Mouse (Mus musculus) bone marrow, adult 2 months (tissue): Measurements from ENCODE around the gene Hoxc11. TPM values are rescaled to one million over a fixed set of nuclear protein-coding genes. Genes with fewer than 3 reads are reported as not detected.

Experiments
- H3K27ac ChIP-seq: fragments of 200-500 bp; 2 replicates; pipeline ENCODE4 v1.5.1; 2012; ENCODE audit warnings: low read depth, mild to moderate bottlenecking, control low read depth, inconsistent platforms, low read length; ENCODE audit not compliant: control insufficient read depth, poor library complexity, insufficient read depth
- H3K4me1 ChIP-seq: fragments of 200-500 bp; 2 replicates; pipeline ENCODE4 v1.6.1; 2011; ENCODE audit warnings: low read length; ENCODE audit not compliant: control insufficient read depth, insufficient read depth
- H3K4me3 ChIP-seq: fragments of 200-500 bp; replicated peaks from 2 replicates; pipeline ENCODE3; 2011; ENCODE audit warnings: mild to moderate bottlenecking, low read depth, low read length, control low read depth; ENCODE audit not compliant: control insufficient read depth
- CTCF ChIP-seq: fragments of 200-500 bp; IDR thresholded peaks from 2 replicates; pipeline ENCODE4 v1.5.1; 2011; ENCODE audit warnings: low read length, control low read depth; ENCODE audit not compliant: control insufficient read depth, insufficient read depth
- POLR2A ChIP-seq: fragments of 200-500 bp; IDR thresholded peaks from 2 replicates; pipeline ENCODE4 v1.6.1; 2011; ENCODE audit warnings: low read depth, mild to moderate bottlenecking, control low read depth, low read length, borderline replicate concordance; ENCODE audit not compliant: control insufficient read depth
- WGBS: fragments of 180-500 bp; shearing (Covaris S2); methylation state at CpG from one replicate; pipeline ENCODE4 v1.1.7; 2018; 5-methylcytosine and 5-hydroxymethylcytosine counted together
- polyA plus RNA-seq: library from polyadenylated mRNA; stranded (reverse); fragments of >200 nt; gene quantifications from 2 replicates; pipeline ENCODE4 v1.2.4, GENCODE M21; 2011; ENCODE audit warnings: low replicate concordance; ENCODE audit not compliant: missing spikeins, insufficient read depth, insufficient read length

The Hoxc11 gene
- polyA plus RNA-seq = not detected in 2 replicates

DNA sequence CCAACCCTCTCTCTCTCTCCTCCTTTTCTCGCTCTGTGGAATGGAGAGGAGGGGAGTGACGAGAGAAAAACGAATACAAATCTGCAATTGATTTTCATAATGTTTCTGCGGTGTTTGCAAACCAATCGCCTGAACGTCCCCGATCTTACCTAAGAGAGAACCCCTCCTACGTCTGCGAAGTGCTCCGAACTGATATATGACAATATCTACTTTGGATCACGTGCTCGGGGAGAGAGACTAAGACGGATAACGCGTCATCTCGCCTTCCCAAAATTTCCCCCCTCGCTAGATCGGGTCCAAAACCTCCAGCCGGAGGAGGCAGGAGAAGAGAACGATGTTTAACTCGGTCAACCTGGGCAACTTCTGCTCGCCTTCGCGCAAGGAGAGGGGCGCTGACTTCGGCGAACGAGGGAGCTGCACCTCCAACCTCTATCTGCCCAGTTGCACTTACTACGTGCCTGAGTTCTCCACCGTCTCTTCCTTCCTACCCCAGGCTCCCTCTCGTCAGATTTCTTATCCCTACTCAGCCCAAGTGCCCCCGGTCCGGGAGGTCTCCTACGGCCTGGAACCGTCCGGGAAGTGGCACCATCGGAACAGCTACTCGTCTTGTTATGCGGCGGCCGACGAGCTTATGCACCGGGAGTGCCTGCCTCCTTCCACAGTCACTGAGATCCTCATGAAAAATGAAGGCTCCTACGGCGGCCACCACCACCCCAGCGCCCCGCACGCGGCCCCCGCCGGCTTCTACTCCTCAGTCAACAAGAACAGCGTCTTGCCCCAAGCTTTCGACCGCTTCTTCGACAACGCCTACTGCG lies at the start of gene Hoxc11:
Gene Hoxc11, plus strand, starts transcription at position 236 of the 815 bp plus-strand sequence.
- TF ChIP-seq POLR2A = no peak
- no peak for TF ChIP-seq CTCF
- WGBS = 4% methylated on average over 57 of the region's 57 CpGs
- no peak within 1 kb of the TSS; the same call in 1 of the 2 replicates for H3K27ac ChIP-seq
- H3K4me1 ChIP-seq = no peaks in the 10 kb centered on the region
- H3K4me3 ChIP-seq = no peak within 1 kb of the TSS

- Histone ChIP-seq H3K27ac (no peak overlapping the region), H3K4me1 (no peaks in the 10 kb centered on the region), H3K4me3 (no peak overlapping the region)
- WGBS = 66% methylated on average over 1 of the region's 1 CpGs
- TF ChIP-seq CTCF (no peak), POLR2A (no peak)
Measured at GRCm38 (mm10) chr15:102904946-102905345, 49.3 kb upstream of the Hoxc11 start.

GRCm38 (mm10) chr15:102909536-102909935 lies 44.7 kb upstream of the Hoxc11 start:
- Histone ChIP-seq H3K4me1 (no peaks in the 10 kb centered on the region), H3K27ac (no peak overlapping the region), H3K4me3 (no peak overlapping the region)
- TF ChIP-seq POLR2A (no peak), CTCF (no peak)
- 5% methylated on average over 4 of the region's 4 CpGs for WGBS

- TF ChIP-seq CTCF = no peak
- TF ChIP-seq POLR2A = no peak
- H3K4me3 ChIP-seq = no peak overlapping the region
- WGBS = 3% methylated on average over 18 of the region's 18 CpGs
- no peaks in the 10 kb centered on the region for H3K4me1 ChIP-seq
- H3K27ac ChIP-seq = no peak overlapping the region
Measured at GRCm38 (mm10) chr15:102910038-102910437, 44.2 kb upstream of the Hoxc11 start.

GRCm38 (mm10) chr15:102910496-102911095 lies 43.6 kb upstream of the Hoxc11 start:
- Histone ChIP-seq H3K27ac (no peak overlapping the region), H3K4me3 (no peak overlapping the region), H3K4me1 (no peaks in the 10 kb centered on the region)
- no peak for TF ChIP-seq CTCF
- no peak for TF ChIP-seq POLR2A
- WGBS = 4% methylated on average over 22 of the region's 22 CpGs

DNA sequence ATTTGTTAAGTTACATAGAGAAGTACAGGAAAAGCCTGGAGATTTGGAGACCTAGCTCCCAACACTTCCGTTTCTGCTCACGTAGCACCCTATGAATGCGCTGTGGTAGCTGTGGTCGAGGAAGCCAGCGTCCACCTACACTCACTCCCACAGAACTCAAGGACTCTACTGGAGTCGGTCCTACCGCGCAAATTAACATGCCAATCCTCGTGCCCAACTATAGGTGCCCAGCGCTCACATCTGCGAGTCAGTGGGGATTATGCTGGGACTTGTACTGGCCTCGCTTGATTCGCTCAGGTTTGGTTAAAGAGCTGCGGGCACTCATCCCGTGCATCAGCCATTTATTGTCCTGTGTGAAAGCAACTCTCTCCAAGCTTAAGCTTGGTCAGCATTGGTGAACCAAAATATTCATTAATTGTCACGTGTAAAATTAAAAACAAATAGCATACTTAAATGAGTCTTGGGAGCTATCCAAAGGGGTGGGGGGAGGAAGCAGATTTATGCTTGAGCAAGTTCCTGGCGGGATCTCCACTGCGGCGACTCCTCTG lies 41.1 kb upstream of the Hoxc11 start:
- TF ChIP-seq CTCF = no peak
- TF ChIP-seq POLR2A = no peak
- no peak overlapping the region for H3K4me3 ChIP-seq
- H3K27ac ChIP-seq = no peak overlapping the region
- 6% methylated on average over 19 of the region's 19 CpGs for WGBS
- no peaks in the 10 kb centered on the region for H3K4me1 ChIP-seq

DNA sequence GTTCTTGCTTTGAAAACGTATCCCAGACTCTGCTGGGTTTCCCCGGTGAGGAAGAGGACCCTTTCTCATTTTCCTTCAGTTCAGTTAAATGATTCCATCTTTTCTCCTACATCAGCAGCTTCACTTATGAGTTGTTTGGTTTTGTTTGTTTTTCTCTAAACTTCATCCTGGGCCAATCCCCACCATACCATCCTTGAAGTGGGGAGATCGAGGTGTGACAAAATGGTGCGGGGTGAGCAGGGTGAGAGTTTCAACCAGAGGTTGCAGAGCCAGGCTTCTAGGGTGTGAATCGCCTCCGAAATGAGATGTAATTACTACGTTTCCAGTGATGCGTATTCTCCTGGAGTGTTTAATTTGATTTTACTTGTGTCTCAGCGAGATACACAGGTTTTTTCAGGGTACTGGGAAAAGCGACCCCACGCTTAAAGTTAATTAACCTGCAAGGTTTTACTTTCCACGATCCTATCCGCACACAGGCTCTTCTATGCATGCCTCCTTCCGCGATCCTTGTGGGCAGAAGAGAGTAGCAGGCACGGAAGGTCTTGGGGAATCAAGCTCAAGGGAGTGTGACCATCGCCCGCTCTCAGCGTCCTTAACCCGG lies 36.2 kb upstream of the Hoxc11 start:
- no peak for TF ChIP-seq CTCF
- TF ChIP-seq POLR2A = no peak
- Histone ChIP-seq H3K4me1 (no peaks in the 10 kb centered on the region), H3K27ac (no peak overlapping the region), H3K4me3 (no peak overlapping the region)
- WGBS = 8% methylated on average over 20 of the region's 20 CpGs

DNA sequence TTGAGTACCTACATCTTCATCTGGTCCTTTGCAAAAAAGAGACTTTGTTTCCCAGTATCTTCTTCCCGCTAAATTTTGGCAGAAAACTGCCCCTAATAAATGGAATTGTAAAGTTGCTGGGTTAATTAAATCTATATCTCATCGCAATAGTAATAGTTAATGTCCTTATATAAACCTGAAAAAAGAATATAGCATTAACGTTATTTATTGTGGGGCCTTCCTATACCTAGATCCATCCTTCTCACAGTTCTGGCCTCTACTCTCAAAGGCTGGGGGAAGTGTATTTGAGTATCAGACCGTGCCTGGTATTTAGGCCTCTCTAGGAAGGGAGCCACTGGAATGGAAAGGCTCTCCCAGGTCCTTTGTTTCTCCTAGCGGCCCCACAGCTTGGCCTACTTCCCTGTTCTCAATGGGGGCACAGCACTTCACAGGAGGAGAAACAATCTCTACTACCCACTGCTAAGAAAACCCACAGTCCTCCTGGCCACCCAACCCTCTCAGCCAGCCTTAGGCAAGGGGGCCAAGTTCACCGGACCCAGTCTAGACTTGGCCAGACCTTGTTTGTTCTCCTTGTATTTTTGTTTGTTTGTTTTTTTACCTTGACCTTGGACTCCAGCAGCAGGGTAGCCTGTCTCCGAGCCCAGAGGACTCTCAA lies 35.5 kb upstream of the Hoxc11 start:
- WGBS = 5% methylated on average over 7 of the region's 7 CpGs

More for the DNA sequence above, 35.5 kb upstream of the Hoxc11 start:
- Histone ChIP-seq H3K4me1 (no peaks in the 10 kb centered on the region), H3K4me3 (no peak overlapping the region), H3K27ac (no peak overlapping the region)
- TF ChIP-seq POLR2A (no peak), CTCF (no peak)
